Mouse (Mus musculus) embryo, embryonic 9.5 days (tissue): ENCODE data around the gene Zmiz2.
"Not testable (repeated sequence)": the region's sequence is repeated elsewhere in the genome, so short reads cannot be mapped to it uniquely, and the experiment has no call there.

ENCODE experiments used
- DNase-seq: peaks from one replicate; pipeline ENCODE4 v3.0.0-alpha.2; 2017; ENCODE audit errors: extremely low spot score

Zmiz2 gene

GRCm38 (mm10) chr11:6398141-6398540, 9.3 kb downstream of the Zmiz2 start:
- DNase-seq: no peak

DNA sequence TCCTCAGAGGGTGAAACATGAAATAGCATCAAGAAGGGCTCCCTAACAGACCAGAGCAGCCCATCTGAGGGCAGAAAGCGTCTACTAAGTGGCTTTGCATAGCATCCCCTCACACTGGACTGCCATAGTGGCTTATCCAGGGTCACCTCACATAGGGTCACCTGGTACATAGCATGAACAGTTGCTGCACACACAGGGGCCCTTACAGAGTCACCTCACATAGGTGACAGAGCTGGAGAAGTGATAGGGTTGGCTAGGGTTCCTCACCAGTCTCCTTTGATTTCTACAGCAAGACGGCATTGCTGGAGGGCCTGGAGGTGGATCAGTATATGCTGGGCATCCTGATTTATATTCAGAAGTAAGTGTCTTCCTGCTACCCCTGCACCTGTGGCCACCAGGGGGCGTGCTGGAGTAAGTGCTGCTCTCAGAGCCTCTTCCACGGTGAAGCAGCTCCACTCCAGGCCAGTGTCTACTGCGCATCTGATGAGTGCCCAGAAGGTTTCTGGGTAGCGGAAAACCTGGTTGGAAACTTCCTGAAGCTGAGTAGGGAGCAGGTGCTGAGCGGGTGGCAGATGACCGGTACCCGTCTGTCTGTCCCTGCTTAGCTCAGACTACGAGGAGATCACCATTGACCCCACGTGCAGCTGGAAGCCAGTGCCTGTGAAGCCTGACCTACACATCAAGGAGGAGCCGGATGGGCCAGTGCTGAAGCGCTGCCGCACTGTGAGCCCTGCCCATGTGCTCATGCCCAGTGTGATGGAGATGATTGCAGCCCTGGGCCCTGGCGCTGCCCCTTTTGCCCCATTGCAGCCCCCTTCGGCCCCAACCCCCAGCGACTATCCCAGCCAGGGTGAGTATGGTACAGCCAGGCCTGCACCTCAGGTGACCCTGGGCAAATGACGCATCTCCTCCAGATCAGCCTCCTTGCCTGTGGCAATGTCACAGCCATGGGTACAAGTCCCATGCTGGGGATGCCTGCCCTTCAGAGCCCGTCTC, 13.9 kb downstream of the Zmiz2 start:
- DNase-seq: peak; percentile 56

DNA sequence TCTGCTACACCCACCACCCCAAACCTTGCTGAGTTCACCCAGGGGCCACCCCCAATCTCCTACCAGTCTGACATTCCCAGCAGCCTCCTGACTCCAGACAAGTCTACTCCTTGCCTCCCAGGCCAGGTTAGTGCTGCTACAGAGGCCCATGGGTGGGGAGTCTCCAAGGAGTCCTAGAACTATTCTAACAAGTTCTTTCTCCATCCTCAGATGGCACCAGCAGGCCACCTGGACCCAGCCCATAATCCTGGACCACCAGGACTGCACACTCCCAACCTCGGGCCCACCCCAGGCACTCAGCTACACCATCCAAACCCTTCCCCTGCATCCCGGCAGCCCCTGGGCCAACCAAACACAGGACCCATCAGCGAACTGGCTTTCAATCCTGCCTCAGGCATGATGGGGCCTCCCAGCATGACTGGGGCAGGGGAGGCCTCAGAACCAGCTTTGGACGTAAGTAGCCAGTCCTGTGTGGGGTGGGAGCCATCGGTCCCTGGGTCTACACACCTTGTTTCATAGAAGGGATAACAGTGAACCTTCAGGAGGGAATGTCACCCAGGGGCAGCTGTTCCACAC, 15.0 kb downstream of the Zmiz2 start:
- no peak for DNase-seq

- no peak for DNase-seq
Observed at GRCm38 (mm10) chr11:6404699-6405566, 16.1 kb downstream of the Zmiz2 start.

GRCm38 (mm10) chr11:6405591-6406081, 16.8 kb downstream of the Zmiz2 start:
- DNase-seq: no peak

- peak; percentile 61 for DNase-seq
Observed at GRCm38 (mm10) chr11:6406251-6407161, 17.6 kb downstream of the Zmiz2 start.

DNA sequence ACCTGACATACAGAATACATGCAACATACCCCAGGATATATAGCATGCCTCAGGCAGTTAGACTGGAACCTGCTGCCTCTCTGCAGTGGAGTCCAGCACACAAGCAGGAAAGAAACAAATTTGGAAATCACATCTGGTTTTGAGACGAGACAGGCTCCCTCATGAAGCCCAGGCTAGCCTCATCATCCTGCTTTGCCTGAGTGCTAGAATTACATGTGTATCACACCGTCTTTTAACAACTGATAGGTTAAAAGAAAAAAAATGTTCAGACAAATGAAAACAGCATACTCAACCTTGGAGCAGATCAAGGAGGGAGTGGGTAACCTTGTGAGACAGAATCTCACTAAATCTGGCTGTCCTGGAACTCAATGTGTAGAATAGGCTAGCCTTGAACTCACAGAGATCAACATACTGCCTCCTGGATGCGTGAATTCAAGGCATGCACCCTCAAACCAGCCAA, 18.3 kb downstream of the Zmiz2 start:
- no peak for DNase-seq

- no peak for DNase-seq
Observed at GRCm38 (mm10) chr11:6410050-6410602, 21.3 kb downstream of the Zmiz2 start.

- not testable (repeated sequence) for DNase-seq
Observed at GRCm38 (mm10) chr11:6410755-6411154, 21.9 kb downstream of the Zmiz2 start.

DNA sequence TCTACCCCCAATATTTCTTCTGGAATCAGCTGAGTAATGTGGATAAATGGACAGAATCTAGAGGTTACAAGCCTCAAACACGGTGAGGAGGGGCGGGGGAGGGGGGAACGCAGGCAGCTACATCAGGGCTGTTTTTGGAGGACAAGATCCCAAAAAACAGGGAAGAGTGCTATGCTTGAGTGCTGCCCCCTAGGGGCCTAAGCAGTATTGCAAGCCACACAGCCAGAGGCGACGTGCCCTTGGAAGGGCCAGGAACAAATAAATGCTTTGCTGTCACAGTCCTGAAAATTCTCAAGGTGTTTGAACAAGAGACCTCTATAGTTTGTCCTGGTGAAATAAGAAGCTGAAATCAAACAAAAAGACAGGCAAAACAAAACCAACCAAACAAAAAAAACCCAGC, 22.8 kb downstream of the Zmiz2 start:
- peak; percentile 80 for DNase-seq

DNA sequence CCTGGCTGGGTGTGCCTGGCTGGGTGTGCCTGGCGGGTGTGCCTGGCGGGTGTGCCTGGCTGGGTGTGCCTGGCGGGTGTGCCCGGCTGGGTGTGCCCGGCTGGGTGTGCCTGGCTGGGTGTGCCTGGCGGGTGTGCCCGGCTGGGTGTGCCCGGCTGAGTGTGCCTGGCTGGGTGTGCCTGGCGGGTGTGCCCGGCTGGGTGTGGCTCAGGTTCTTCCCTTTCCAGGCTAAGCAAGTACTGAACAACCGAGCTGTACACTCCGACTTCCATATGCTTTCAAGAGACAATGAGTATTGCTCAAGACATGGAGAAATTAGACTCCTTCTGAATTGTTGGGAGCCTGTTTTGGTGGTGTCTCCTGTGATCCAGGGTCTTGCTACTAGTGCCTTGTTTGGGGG, 24.4 kb downstream of the Zmiz2 start:
- no peak for DNase-seq

- DNase-seq: peak; percentile 35
Observed at GRCm38 (mm10) chr11:6414751-6415550, 26.1 kb downstream of the Zmiz2 start, which contains the start of gene Ppia. Gene Ppia (plus strand): TSS chr11:6415443.

- DNase-seq: peak; percentile 100
Observed at GRCm38 (mm10) chr11:6415551-6416404, 26.9 kb downstream of the Zmiz2 start.

DNA sequence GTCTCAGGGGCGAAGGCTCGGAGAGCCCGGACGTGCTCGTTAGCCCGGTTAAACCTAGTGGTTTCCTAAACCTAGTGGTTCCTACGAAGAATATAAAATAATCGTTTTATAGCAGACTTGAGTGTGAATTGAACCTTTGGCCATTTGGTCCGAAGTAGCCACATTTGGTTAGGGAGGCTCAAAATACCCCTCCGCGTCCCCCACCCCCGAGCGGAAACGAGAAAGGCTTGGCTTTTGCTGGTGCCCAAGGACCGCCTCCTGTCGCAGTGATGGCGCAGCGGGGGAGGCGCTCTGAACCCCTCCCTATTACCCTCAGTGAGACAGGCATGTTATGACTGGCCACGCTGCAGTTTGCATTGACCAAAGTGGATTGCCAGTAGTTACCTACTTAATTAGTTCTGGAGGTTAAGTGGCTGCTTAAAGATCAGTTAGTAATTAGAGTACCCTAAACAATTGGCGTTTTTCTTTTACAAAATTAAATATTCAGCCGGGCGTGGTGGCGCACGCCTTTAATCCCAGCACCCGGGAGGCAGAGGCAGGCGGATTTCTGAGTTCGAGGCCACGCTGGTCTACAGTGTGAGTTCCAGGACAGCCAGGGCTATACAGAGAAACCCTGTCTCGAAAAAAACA, 27.6 kb downstream of the Zmiz2 start:
- DNase-seq: peak; percentile 75

DNA sequence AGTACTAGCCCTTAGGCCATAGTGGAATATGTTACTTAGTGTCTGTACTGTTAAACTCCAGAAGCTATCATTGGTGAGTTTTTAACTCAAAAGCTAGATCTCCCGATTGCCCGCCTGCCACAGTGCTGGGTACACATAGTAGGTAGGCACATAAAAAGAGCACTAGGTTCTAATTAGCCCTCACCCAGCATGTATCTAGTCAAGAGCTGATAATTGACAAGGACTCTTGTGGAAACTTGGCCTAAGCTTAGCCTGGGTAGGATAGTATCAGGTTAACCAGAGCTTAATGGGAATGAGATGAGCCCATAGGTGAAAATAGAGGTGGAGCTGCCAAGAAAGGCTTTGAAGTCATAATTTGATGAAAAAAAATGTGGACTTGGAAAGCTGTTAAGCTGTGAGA, 28.2 kb downstream of the Zmiz2 start:
- no peak for DNase-seq

DNA sequence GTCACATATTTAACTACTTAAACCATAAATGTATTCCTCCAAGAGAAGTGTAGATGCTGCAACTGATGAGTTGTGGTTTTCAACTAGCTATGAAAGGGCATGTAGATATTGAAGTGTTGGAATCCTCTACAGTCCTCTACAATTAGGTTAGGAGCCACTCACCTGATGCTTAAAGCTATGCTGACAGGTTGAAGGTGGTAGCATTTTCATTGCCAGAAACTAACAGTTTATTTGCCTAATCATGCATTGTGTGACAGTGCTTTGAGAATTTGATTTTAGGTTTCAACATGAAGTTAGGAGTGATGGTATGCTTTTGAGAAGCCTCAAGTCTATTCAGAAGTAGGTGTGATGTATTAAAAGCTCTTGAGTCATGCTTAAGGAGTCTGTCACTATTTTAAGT, 28.6 kb downstream of the Zmiz2 start:
- DNase-seq: no peak

GRCm38 (mm10) chr11:6418751-6419150, 29.9 kb downstream of the Zmiz2 start:
- DNase-seq: no peak

DNA sequence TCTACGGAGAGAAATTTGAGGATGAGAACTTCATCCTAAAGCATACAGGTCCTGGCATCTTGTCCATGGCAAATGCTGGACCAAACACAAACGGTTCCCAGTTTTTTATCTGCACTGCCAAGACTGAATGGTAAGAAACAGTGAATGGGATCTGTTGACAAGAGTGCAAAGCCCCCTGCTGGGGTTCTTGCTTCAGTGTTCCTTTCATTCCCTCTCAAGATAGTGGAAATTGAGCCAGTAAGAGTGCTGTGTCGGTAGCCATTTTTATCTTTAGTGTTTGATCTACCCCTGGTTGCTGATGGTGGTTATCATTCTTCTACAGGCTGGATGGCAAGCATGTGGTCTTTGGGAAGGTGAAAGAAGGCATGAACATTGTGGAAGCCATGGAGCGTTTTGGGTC, 30.3 kb downstream of the Zmiz2 start:
- DNase-seq: not testable (repeated sequence)
